Mouse (Mus musculus) cerebellum, adult 2 months (tissue): ENCODE measurements at regions not wholly inside any gene's neighbourhood (a gene's known extent, or its start where the extent isn't known, plus 50 kb on each side); places are given as distances from the start of the nearest gene placed in this dataset.

Source experiments
- DNase-seq, 2 experiments: peaks; one replicate each; pipeline ENCODE4 v3.0.0; 2021
- H3K27ac ChIP-seq: fragments of 200-500 bp; 2 replicates; pipeline ENCODE4 v1.5.1; 2012; ENCODE audit warnings: low read length, control low read depth, inconsistent platforms; ENCODE audit not compliant: insufficient read depth
- H3K27me3 ChIP-seq: fragments of 200-500 bp; 2 replicates; pipeline ENCODE4 v1.6.1; 2012; ENCODE audit warnings: inconsistent platforms, mild to moderate bottlenecking, low read length, moderate library complexity; ENCODE audit not compliant: control insufficient read depth, insufficient read depth
- H3K4me1 ChIP-seq: fragments of 200-500 bp; 2 replicates; pipeline ENCODE4 v1.6.1; 2011; ENCODE audit warnings: low read length; ENCODE audit not compliant: control insufficient read depth, insufficient read depth
- H3K4me3 ChIP-seq: fragments of 200-500 bp; replicated peaks from 2 replicates; pipeline ENCODE3; 2011; ENCODE audit warnings: mild to moderate bottlenecking, low read depth, low read length, control low read depth; ENCODE audit not compliant: insufficient read depth
- CTCF ChIP-seq: fragments of 200-500 bp; IDR thresholded peaks from 2 replicates; pipeline ENCODE4 v1.5.1; 2011; ENCODE audit warnings: low read depth, mild to moderate bottlenecking, control low read depth, low read length, moderate library complexity, borderline replicate concordance; ENCODE audit not compliant: insufficient read depth
- POLR2A ChIP-seq: fragments of 200-500 bp; IDR thresholded peaks from 2 replicates; pipeline ENCODE4 v1.6.1; 2011; ENCODE audit warnings: low read length, control low read depth, borderline replicate concordance; ENCODE audit not compliant: insufficient read depth
- WGBS: fragments of 180-500 bp; shearing (Covaris S2); methylation state at CpG from one replicate; pipeline ENCODE4 v1.1.7; 2018; 5-methylcytosine and 5-hydroxymethylcytosine counted together

GRCm38 (mm10) chr14:86395068-86395467 lies 746.0 kb downstream of the Diaph3 start:
- no peak for TF ChIP-seq CTCF
- TF ChIP-seq POLR2A, result no peak
- Histone ChIP-seq H3K27ac (no peak overlapping the region), H3K4me3 (no peak overlapping the region), H3K27me3 (no peaks in the 10 kb centered on the region), H3K4me1 (no peaks in the 10 kb centered on the region)
- WGBS, result 81% methylated on average over 7 of the region's 7 CpGs
- DNase-seq, result no peak

DNA sequence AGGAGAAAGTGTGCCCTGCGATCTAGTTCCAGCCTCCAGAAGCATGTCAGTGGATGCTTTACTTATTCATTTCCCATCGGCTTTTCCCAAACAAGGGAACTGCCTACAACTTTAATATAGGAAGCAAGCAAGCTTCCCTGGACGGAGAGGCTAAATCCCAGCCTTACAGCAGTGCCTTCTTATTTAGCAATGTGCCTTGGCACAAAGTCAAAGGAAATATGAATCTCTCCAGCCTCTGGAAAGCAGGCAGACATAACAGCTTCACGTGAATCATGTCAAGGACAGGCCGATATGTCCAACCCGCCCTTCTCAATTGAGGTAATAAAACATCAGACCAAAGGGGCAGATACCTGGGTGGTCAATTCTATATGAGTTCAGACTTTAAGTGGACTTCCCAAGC lies 755.9 kb downstream of the Diaph3 start:
- TF ChIP-seq CTCF (no peak), POLR2A (no peak)
- Histone ChIP-seq H3K27me3 (no peaks in the 10 kb centered on the region), H3K27ac (no peak overlapping the region), H3K4me1 (no peaks in the 10 kb centered on the region), H3K4me3 (no peak overlapping the region)
- DNase-seq, result no peak
- 73% methylated on average over 6 of the region's 6 CpGs for WGBS

DNA sequence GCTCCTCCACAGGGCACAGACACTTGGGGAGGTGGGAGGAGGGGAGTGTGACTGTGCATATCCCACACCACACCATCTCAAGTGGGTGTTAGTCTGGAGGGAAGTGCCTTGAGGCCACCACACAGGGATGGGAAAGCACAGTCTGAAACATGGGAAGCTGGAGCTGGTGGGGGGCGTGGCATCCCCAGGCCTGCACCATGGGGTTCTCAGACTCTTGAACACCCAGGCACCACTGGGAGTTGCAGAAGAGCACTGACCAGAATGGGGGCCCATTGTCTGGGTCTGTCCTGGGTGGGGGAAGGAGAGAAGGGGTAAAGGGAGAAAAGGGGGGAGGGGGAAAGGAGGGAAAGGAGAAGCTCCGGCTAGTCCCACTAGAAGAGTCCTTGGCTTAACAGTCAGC lies 776.0 kb downstream of the Diaph3 start:
- WGBS, result 94% methylated on average over 2 of the region's 2 CpGs
- no peaks in the 10 kb centered on the region for H3K27me3 ChIP-seq
- no peaks in the 10 kb centered on the region for H3K4me1 ChIP-seq
- no peak for TF ChIP-seq CTCF
- no peak for TF ChIP-seq POLR2A
- H3K27ac ChIP-seq, result no peak overlapping the region
- DNase-seq, result no peak
- no peak overlapping the region for H3K4me3 ChIP-seq

- no peak overlapping the region for H3K27ac ChIP-seq
- H3K4me1 ChIP-seq, result peaks cover 4% of the 10 kb centered on the region; the same call in 1 of the 2 replicates
- H3K4me3 ChIP-seq, result no peak overlapping the region
- 51% methylated on average over 7 of the region's 7 CpGs for WGBS
- no peak for DNase-seq
- H3K27me3 ChIP-seq, result no peaks in the 10 kb centered on the region
- TF ChIP-seq POLR2A (no peak), CTCF (no peak)
Measured at GRCm38 (mm10) chr14:86360423-86361059, 780.5 kb downstream of the Diaph3 start.

- H3K27ac ChIP-seq, result no peak overlapping the region
- TF ChIP-seq POLR2A (no peak), CTCF (no peak)
- no peak overlapping the region for H3K4me3 ChIP-seq
- H3K4me1 ChIP-seq, result peaks cover 4% of the 10 kb centered on the region; the same call in 1 of the 2 replicates
- WGBS, result 24% methylated on average over 6 of the region's 6 CpGs
- no peaks in the 10 kb centered on the region for H3K27me3 ChIP-seq
- DNase-seq, result peak in 1 of 2 experiments; percentile 34
Measured at GRCm38 (mm10) chr14:86358584-86358983, 782.5 kb downstream of the Diaph3 start.

- DNase-seq, result no peak
- 54% methylated on average over 1 of the region's 1 CpGs for WGBS
- Histone ChIP-seq H3K27ac (no peak overlapping the region), H3K4me3 (no peak overlapping the region), H3K27me3 (no peaks in the 10 kb centered on the region), H3K4me1 (no peaks in the 10 kb centered on the region)
- TF ChIP-seq CTCF (no peak), POLR2A (no peak)
Measured at GRCm38 (mm10) chr14:86350526-86350925, 790.5 kb downstream of the Diaph3 start.

GRCm38 (mm10) chr14:86339007-86339406 lies 802.0 kb downstream of the Diaph3 start:
- no peak for DNase-seq
- H3K4me1 ChIP-seq, result no peaks in the 10 kb centered on the region
- no peak overlapping the region for H3K27ac ChIP-seq
- 87% methylated on average over 6 of the region's 6 CpGs for WGBS
- TF ChIP-seq CTCF, result no peak
- no peak for TF ChIP-seq POLR2A
- no peak overlapping the region for H3K4me3 ChIP-seq
- no peaks in the 10 kb centered on the region for H3K27me3 ChIP-seq

GRCm38 (mm10) chr14:86337052-86337451 lies 804.0 kb downstream of the Diaph3 start:
- no peak overlapping the region for H3K27ac ChIP-seq
- no peaks in the 10 kb centered on the region for H3K27me3 ChIP-seq
- TF ChIP-seq POLR2A, result no peak
- TF ChIP-seq CTCF, result no peak
- no peak for DNase-seq
- H3K4me1 ChIP-seq, result no peaks in the 10 kb centered on the region
- H3K4me3 ChIP-seq, result no peak overlapping the region
- WGBS, result 82% methylated on average over 5 of the region's 5 CpGs

- WGBS, result 86% methylated on average over 2 of the region's 2 CpGs
- Histone ChIP-seq H3K4me1 (no peaks in the 10 kb centered on the region), H3K27ac (no peak overlapping the region), H3K4me3 (no peak overlapping the region), H3K27me3 (no peaks in the 10 kb centered on the region)
- TF ChIP-seq POLR2A (no peak), CTCF (no peak)
- DNase-seq, result no peak
Measured at GRCm38 (mm10) chr14:86335284-86335683, 805.8 kb downstream of the Diaph3 start.
